Mouse (Mus musculus) cerebellum, adult 9-11 months (tissue): ENCODE results near the gene Tst.

Experiments
- DNase-seq: peaks from one replicate; pipeline ENCODE4 v3.0.0; 2022

Gene Tst

DNA sequence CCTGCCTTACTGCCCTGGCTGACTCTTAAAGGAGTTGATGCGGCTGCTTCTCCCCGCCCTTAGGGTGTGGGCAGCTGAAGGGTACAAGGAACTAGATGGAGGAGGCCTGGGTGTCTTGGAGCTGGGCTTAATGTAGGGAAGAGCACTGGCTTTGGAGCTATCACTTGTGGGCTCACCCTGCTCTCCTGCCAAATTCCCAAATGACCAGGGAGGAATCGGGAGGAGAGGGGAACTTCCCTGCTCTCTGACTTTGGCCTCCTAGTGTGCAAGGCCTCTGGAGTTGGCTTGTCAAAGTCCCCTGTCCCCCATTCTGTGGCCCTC, 23.4 kb upstream of the Tst start:
- no peak for DNase-seq

DNA sequence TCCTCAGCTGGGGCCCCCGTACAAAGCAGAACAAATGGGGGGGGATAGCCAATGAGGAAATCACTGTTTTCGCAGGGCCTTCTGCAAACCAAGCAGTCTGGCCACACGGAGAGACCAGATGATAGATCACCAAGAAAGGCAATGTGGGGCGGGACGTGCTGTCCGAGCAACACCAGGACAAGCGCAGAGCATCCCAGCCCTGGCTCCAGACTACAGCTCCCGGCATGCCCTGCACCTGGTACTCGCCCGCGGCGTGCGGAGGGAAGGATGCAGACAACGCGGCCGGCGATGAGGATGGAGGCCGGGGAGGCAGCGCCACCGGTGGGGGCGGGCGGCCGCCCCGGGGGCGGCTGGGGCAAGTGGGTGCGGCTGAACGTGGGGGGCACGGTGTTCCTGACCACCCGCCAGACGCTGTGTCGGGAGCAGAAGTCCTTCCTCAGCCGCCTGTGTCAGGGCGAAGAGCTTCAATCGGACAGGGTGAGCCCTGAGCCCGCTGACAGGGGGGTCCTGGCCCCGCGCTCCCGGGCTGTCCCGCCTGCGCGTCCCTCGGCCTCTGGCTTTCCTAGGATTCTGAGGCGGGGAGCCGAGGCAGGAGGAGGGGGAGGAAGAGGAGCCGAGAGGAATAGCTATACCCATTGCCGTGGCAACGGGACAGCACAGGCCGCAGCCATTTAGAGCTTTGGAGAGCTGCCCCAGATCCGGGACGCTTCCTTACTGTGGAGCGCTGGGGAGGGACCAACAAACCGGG, 22.9 kb upstream of the Tst start, which contains the start of gene Kctd17:
TSS of gene Kctd17 (plus strand) at position 174 of the 748 bp plus-strand sequence.
- DNase-seq, result peak; percentile 85

DNA sequence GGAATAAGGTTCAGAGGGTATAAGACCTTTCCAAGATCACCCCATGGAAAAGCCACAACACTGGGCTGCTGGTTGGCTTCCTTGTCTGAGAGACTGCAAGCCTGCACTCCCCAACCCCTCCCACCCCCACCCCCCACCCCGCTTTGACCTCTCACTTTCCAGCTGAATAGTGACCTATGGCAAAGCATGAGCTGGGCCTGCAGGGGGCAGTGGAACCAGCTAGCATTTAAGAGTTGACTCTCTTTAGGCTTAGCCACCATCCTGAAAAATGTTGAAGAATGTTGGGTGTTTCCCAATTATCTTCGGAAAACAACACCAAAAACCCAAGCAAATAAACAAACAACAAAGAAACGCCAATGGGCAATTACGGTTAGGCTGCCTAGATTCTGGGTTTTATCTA, 19.5 kb upstream of the Tst start:
- DNase-seq, result no peak

DNA sequence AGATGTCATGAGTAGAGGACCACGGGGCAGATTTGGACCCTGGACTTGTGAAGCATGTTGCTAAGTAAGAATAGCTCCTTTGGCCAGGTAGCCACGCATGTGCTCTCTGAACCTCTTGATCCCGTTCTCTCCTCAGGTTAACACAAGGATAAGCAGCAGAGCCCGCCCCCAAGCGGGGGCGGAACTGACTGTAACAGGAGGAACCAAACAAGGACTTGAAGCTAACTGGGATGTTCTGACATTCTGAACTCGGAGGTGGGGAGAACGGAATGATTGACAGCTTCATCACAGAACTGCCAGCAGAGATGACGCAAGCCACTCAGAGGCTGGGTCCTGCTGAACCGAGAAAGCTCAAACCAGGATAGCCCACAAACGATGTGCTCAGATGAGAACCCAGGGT, 18.8 kb upstream of the Tst start:
- DNase-seq, result peak; percentile 18

DNA sequence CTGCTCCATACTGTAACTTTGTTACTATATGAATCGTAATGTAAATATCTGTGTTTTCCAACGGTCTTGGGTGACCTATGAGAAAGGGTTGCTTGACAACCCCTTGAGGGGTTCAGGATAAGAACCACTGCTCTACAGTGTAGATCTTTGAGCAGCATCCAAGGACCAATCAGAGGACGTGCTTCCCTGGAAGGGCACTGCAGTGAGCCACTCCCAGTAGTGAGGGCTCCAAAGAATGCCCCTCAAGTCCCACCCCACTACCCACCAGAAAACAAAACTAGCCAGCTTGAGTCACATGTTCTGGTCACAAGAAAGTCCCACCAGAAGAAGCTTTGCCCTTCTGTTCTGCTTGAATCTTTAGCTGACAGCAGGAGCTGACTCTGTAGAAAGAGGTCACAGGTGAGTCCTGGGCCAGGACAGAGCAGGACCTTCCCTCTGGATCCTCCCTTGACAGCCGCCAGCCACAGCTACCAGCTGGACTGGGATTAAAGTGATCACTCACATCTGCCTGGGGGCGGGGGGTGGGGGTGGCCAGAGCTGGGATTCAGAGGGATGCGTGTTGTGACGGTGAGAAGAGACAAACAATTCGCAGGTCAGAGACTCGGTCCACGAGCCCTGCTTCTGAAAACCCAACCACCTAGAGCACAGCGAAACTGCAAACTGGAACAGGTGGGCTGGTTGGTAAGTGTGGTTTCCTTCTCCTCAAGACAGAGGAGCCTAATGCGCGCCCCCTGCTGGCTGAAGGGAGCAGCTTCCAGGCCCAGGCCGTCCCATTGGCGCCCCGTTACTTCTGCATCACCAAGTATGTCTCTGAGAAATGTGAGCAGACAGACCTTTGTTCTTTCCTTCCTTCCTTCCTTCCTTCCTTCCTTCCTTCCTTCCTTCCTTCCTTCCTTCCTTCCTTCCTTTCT, 16.6 kb upstream of the Tst start:
- peak; percentile 76 for DNase-seq

DNA sequence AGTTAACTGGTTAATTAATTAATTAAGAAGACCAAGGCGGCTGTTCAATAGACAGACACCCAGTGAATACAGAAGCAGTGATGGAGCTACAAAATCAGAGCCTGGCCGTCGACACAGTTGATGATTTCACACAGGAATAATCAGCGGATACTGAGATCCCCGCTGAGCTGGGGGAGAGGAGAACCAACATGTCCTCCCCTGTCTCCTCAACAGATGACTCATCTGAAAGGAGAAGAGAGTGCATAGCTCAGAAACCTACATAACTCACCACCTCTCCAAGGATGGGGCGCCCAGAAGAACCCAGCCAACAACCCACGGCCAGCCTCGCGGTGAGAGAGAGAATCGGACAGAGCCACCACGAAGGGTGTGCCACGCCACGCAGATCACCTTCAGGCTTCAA, 14.7 kb upstream of the Tst start:
- no peak for DNase-seq

DNA sequence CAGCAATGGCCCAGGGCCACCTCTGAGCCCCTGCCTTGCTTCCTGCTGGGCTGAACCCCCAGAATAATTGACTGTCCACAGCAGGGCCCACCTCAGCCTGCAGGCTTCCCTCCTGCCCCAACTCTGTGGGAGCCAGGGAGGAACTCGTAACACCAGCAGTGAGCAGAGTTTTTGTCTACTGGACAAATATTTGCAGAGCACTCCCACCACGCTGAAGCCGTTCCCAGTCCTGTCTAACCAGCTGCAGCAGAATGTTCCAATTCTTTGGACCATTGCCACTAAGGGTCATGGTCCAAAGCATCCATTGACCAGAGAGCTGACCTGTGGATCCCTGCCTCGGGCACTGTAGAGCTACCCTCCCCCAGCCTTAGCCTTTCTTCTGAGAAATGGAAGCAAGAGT, 11.2 kb upstream of the Tst start:
- DNase-seq, result no peak

DNA sequence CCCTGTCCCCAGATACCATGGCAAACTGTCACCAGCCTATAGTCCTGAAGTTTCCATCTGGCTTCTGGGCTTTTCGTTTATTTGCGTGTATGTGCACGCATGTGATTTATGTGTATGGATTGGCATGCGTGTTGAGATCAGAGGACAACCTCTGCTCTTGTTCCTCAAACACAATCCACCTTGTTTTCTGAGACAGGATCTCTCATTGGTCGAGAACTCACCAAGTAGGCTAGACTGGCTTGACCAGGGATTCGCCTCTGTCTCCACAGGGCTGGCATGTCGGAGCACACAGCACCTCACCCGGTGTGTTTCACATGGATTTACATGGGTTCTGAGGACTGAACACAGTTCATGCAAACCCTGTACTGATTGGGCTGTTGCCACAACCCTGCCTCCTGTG, 8.4 kb upstream of the Tst start:
- DNase-seq, result no peak

DNA sequence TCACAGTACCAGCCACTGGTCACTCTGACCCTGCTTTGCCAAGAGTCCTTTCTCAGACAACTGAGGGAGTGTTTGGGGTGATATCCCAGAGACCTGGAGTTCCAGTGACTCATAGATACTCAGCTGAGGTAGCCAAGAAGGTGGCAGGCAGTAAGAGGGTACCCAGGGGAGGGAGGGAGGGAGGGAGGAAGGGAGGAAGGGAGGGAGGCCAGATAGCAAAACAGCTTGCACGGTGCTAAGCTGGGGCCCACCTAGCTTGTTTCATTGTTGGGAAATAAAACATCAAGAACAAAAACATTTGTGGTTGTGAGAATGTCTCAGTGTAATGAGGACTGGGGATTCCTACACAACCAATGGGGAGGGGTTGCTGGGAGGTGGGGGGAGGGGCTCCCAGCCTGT, 8.0 kb upstream of the Tst start:
- no peak for DNase-seq

DNA sequence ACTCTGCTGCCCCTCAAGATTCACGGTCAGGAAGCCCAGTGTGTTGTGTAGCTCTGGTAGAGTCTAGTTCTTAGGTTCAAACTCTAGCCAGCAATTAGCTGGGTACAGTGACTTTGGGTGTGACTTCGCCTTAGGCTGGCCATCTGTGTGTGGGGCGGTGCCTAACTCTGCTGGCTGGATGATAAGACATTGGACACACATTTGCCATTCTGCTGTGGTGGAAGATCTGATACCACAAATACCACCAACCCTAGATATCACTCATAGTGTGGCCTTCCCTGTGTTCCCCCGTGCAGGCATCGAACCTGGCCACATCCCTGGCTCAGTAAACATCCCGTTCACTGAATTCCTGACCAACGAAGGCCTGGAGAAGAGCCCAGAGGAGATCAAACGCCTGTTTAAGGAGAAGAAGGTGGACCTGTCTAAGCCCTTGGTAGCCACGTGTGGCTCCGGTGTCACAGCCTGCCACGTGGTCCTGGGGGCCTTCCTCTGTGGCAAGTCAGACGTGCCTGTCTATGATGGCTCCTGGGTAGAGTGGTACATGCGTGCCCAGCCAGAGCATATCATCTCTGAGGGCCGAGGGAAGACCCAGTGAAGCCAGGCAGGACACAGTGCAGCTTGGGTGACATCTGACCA, 7.5 kb upstream of the Tst start:
- DNase-seq, result no peak

DNA sequence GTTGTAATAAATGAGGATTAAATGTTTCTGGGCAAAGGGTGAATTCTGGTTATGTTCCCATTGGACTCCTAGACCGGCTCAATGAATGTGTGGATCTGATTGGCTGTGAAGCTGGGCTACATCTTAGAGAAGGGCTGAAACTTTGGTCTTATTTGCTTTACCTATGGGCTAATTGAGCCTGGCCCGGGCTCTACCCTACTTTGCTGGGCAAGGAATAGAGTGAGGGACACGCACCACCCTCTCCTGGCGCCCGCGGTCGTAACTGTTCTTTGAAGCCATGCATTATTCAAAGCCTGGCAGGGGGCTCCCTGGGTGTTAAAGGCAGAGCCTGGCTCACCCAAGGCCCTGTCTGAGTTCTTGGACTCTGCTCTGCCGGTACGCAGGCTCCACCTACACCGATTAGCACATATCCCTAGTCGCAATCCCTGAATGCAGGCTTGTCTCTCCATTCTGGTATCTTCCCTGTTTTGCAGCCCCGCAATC, 3.9 kb upstream of the Tst start:
- no peak for DNase-seq

DNA sequence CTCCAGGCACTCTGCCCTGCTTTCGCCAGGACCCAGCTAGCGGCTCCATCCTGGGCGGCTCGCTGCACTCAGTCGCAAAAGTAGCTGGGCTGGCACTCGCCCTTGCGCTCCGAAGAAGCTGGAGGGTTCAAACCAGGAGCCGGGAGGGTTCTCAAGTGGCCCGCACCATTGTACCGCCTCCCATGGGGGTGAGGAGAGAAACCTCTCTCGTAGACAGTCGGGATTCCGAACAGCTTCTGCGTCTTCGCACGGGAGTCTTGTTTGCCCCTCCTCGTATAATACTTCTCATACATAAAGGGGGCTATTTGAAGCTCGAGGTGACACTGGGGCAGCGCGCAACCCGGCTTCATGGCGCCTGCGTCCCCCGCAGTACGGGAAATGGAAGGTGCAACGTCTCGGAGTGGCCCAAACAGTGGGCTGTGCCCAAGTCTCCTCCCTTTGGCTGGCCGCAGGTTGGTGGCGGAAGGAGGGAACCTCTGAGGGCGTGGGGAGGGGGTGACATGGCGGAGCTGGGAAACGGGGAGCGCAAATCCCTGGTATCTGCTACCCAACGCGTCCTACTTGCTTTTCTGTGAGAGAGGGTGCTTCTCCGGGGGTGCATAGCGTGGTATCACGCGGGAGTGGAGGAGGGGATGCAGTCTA, 707 bp upstream of the Tst start, which contains the start of gene Mpst:
TSS of gene Mpst (plus strand) at position 124 of the 642 bp plus-strand sequence.
- DNase-seq, result peak; percentile 91

DNA sequence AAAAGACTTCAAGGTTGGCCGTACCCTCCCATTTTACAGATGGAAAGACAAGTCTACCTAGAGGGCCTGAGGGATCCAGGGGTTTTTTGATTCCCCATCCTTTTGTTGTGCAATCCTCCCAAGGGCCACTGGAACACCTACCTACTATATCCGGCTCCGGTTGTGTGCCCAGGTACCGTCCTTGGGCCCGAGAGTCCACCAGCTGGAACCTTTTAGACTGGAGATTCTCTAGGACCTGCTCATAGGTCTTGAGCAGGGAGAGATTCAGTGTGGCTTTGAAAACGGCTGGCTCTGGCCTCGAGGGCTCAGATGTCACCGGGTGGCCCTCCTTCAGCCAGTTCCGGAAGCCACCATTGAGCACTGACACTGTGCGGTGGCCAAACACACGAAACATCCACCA, 609 bp downstream of the Tst start:
- DNase-seq, result no peak

DNA sequence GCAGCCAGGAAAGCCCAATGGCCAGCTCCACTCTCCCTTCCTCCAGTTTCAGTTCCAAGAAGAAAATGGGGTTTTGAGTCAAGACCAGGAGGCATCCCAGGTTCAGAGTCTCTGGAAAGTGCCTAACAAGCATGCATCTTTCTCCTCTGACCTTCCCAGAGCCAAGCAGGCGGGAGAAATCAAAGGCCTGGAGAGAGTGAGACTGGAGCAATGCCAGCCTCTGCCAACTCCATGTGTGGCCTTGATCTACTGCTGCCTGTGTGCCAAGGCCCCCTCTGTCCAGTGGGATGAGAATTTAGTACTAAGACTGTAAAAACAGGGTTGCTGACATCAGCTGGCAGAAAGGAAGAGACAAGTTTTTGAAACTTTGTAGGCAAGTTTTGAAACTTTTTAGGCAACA, 1.8 kb downstream of the Tst start:
- peak; percentile 49 for DNase-seq

DNA sequence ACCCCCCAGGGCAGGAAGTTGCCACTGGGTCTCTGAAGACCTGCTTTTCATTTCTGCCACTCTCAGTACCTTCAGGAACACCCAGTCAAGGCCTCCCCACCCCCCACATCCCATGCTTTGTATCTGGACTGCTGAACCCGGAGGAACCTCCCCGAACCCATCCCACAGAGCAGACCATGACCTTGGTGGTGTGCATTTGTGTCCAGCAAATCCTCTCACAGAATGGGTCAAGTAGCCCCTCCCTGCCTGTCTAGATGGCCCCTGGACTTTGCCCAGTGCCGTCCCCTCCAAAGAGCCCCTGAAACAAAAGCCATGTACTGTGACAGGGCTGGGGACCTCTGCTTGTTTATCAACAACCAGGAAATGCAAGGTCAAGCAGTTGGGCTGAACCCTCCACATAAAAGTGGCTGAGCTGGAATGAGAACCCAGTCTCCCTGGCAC, 2.4 kb downstream of the Tst start:
- DNase-seq, result no peak

DNA sequence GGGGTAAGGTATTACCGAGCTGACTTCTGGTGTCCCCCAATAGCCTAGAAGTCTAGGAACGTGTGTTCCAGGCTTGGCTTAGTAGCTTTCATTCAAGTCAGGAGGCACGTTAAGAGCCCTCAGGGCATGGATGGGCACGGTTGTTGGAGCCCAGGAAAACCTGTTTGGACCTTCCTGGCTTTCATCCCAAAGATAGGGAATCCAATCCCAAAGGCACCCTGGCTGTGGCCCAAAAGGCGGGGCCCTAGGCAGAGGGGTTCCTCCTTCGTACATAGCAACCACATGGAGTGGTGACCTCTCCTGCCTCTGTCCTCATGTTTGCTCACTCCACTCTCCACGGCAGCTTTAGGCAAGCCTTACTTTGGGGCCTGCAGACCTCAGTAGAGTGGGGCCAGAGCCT, 3.3 kb downstream of the Tst start:
- DNase-seq, result no peak

DNA sequence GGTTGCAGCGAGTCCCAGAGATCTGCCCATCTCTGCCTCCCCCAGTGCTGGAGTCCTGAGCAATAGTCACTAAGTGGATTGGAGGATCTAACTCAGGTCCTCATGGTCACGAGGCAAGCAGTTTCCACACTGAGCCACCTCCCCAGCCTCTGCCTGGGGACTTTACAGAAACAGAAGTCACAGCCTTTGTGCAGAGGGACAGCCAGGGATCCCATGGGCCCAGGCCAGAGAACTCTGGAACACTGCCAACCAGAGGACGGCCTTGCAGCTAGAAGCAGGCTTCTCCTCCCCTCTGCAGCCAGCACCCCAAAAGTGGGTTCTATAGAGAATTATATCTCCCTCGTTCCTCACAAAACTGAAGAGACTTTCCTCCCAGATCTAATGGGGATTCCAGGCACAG, 3.8 kb downstream of the Tst start:
- DNase-seq, result peak; percentile 63

DNA sequence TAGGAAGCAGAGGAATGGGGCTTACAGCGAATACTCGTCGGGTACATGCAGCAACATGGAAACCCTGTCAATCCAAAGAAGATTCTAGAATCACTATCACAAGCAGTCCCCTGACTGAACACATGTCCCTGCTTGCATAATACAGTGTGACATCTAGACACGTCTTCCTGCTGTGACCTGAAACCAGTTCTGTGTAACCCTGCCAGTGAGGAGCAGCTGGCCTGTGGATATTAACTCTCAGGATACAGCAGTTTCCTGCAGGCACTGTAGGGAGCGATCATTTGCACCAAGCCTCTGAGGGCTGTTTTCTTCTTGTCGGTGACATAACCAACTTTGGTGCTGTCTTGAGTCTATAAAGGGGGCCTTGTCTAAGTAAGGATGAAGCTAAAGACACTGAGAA, 4.4 kb downstream of the Tst start:
- no peak for DNase-seq

DNA sequence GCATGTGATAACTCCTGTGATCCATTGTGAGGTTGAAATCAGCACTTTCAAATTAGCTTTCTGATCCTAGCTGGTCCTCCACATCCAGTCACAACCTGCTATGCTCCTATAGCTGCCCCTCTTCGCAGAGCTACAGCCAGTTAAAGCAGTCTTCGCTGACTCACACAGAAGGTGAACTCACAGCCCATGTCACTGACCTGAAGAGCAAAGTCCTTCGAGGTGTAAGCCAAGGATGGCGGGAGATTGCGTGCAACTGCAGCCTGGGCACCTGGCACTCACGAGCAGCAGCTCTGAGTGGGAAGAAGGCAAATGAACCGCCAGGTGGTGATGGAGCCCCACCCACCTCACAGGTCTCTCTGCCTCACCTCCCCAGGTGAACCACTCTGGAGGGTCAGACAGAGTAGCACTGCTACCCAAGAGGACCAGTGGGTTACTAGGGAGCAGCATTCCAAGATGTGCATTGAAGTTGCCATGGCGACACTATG, 10.2 kb downstream of the Tst start, which contains the start of gene Tex33:
TSS of gene Tex33 (minus strand) at position 435 of the 485 bp plus-strand sequence.
- DNase-seq, result no peak

DNA sequence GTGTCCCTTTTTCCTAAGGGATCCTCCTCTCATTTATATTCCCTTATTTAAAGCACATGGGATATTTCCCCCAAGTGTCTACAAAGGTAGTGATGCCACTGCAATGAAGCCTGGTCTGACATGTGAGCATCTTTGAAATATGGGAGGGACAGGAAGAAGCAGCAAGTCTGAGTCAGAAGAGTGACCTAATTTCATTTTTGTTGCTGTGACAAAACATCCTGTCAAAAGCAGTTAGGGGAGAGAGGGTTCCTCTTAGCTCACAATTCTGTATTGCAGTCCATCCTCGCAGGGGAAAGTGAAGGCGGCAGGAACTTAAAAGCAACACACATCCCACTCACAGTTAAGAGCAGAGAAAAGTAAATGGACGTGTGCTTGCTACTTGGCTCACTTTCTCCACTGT, 14.9 kb downstream of the Tst start:
- no peak for DNase-seq

DNA sequence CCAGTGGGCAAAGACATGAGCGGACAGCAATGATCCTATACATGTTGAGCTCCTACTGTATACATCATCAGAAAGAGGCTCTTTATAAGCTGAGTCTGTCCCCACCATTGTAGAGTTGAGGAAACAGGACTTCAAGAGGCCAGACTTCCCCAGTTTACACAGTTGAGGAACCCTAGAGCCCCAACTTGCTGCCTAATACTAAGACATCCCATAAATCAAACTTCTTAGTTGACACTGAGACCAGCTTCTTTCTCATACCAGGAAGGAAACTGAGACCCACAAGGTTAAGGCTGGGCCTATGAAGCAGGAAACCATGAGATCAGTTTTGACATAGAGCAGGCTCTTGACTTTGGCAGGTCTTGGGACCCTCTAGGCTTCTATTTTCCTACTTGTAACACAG, 20.1 kb downstream of the Tst start:
- DNase-seq, result no peak

DNA sequence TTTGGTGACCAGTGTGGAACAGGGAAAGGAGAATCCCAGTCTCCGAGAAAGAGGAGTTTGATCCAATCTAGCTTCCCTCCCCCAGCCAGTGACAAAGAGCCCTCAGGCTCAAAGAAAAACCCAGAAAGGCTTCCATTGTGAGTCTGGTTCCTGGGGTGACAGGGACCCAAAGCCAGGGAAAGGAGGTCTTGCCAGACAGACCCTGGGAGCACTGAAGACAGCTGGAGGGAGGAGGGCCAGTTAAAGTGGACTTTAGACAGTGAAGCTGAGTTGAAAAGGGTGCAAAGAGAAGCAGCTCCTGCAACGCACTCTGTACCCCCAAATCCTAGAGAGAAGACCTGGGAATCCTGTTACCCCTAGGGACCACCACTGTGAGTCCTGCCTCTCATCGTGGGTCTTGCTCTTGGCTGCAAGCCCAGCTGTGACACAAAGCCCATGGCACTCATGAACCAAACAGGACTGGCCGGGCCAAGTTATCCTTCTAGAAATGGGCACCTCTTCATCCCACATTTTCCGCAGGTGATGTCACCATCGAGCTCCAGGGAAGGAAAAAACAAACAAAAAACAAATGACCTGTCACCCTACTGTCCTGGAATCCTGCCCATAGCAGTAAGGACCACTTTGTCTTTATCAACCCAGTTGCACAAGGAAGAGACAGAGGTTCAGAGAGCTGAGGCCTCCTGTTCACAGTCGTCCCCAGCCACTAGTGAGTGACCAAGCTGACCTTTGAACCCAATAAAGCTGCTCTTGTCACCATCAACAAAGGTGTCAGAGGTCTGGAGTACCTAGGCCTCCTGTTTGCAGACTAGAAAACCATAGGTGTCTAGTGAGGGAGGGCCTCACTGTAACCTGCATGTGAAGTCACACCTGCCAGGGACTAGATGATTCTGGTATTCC, 21.2 kb downstream of the Tst start:
- peak; percentile 45 for DNase-seq
